Mouse (Mus musculus) spleen, adult 2 months (tissue): ENCODE measurements around the gene Negr1. TPM values are rescaled to one million over a fixed set of nuclear protein-coding genes. Genes with fewer than 3 reads are reported as not detected.

ENCODE experiments used
- DNase-seq, 2 experiments: peaks; one replicate each; pipeline versions ENCODE4 v3.0.0 to v3.0.0-alpha.2; 2012 to 2021; ENCODE audit warnings: low spot score in 2 of 2, low read depth in 1 of 2
- H3K27ac ChIP-seq: fragments of 200-500 bp; 2 replicates; pipeline ENCODE4 v1.5.1; 2012; ENCODE audit warnings: low read length, inconsistent platforms; ENCODE audit not compliant: insufficient read depth
- H3K27me3 ChIP-seq: fragments of 200-500 bp; 2 replicates; pipeline ENCODE4 v1.6.1; 2012; ENCODE audit warnings: mild to moderate bottlenecking, moderate library complexity, low read length, inconsistent platforms; ENCODE audit not compliant: control insufficient read depth, insufficient read depth
- H3K36me3 ChIP-seq: fragments of 200-500 bp; 2 replicates; pipeline ENCODE4 v1.6.1; 2012; ENCODE audit warnings: mild to moderate bottlenecking, low read length, inconsistent platforms; ENCODE audit not compliant: control insufficient read depth, insufficient read depth
- H3K4me1 ChIP-seq: fragments of 200-500 bp; 2 replicates; pipeline ENCODE4 v1.6.1; 2011; ENCODE audit warnings: inconsistent platforms; ENCODE audit not compliant: control insufficient read depth, insufficient read depth, insufficient read length
- H3K4me3 ChIP-seq: fragments of 200-500 bp; 2 replicates; pipeline ENCODE4 v1.5.1; 2011; ENCODE audit warnings: mild to moderate bottlenecking, inconsistent platforms; ENCODE audit not compliant: insufficient read depth, insufficient read length; ENCODE audit errors: extremely low read depth
- CTCF ChIP-seq: fragments of 200-500 bp; IDR thresholded peaks from 2 replicates; pipeline ENCODE4 v1.5.1; 2011; ENCODE audit warnings: mild to moderate bottlenecking, inconsistent platforms; ENCODE audit not compliant: insufficient read depth, insufficient read length, insufficient replicate concordance; ENCODE audit errors: extremely low read depth
- POLR2A ChIP-seq: fragments of 200-500 bp; IDR thresholded peaks from 2 replicates; pipeline ENCODE4 v1.6.1; 2011; ENCODE audit warnings: low read depth, low read length, inconsistent platforms
- WGBS: fragments of 180-500 bp; shearing (Covaris S2); methylation state at CpG from one replicate; pipeline ENCODE4 v1.1.7; 2018; 5-methylcytosine and 5-hydroxymethylcytosine counted together
- polyA plus RNA-seq: library from polyadenylated mRNA; depleted of rRNA; stranded (reverse); fragments of >200 nt; gene quantifications from 2 replicates; pipeline ENCODE4 v1.2.3, GENCODE M21; 2012

Gene Negr1
- polyA plus RNA-seq, 1 experiment: 0.05 TPM

- WGBS: 90% methylated on average over 3 of the region's 3 CpGs
- TF ChIP-seq CTCF (no peak), POLR2A (no peak)
- Histone ChIP-seq H3K27ac (no peak overlapping the region), H3K36me3 (no peaks in the 10 kb centered on the region), H3K27me3 (no peaks in the 10 kb centered on the region), H3K4me1 (no peaks in the 10 kb centered on the region), H3K4me3 (no peak overlapping the region)
- DNase-seq: no peak
Observed at GRCm38 (mm10) chr3:156901140-156901539, 339.5 kb downstream of the Negr1 start.

GRCm38 (mm10) chr3:156903925-156904576 lies 342.5 kb downstream of the Negr1 start:
- H3K36me3 ChIP-seq: no peaks in the 10 kb centered on the region
- H3K27me3 ChIP-seq: no peaks in the 10 kb centered on the region
- TF ChIP-seq POLR2A (no peak), CTCF (no peak)
- 88% methylated on average over 9 of the region's 9 CpGs for WGBS
- DNase-seq: no peak
- H3K4me1 ChIP-seq: no peaks in the 10 kb centered on the region
- H3K4me3 ChIP-seq: no peak overlapping the region
- H3K27ac ChIP-seq: no peak overlapping the region

GRCm38 (mm10) chr3:156912816-156913215 lies 351.2 kb downstream of the Negr1 start:
- no peaks in the 10 kb centered on the region for H3K4me1 ChIP-seq
- H3K27ac ChIP-seq: no peak overlapping the region
- WGBS: 87% methylated on average over 3 of the region's 3 CpGs
- H3K4me3 ChIP-seq: no peak overlapping the region
- no peak for DNase-seq
- H3K27me3 ChIP-seq: no peaks in the 10 kb centered on the region
- TF ChIP-seq POLR2A (no peak), CTCF (no peak)
- H3K36me3 ChIP-seq: no peaks in the 10 kb centered on the region

- Histone ChIP-seq H3K4me3 (no peak overlapping the region), H3K27me3 (no peaks in the 10 kb centered on the region), H3K4me1 (no peaks in the 10 kb centered on the region), H3K27ac (no peak overlapping the region), H3K36me3 (no peaks in the 10 kb centered on the region)
- TF ChIP-seq POLR2A (no peak), CTCF (no peak)
- DNase-seq: no peak
Observed at GRCm38 (mm10) chr3:156921369-156921768, 359.8 kb downstream of the Negr1 start.

GRCm38 (mm10) chr3:156923159-156923558 lies 361.6 kb downstream of the Negr1 start:
- H3K27me3 ChIP-seq: no peaks in the 10 kb centered on the region
- H3K4me3 ChIP-seq: no peak overlapping the region
- 88% methylated on average over 1 of the region's 1 CpGs for WGBS
- TF ChIP-seq CTCF: no peak
- no peak for TF ChIP-seq POLR2A
- H3K36me3 ChIP-seq: no peaks in the 10 kb centered on the region
- H3K27ac ChIP-seq: no peak overlapping the region
- DNase-seq: no peak
- no peaks in the 10 kb centered on the region for H3K4me1 ChIP-seq

- Histone ChIP-seq H3K4me1 (no peaks in the 10 kb centered on the region), H3K27ac (no peak overlapping the region), H3K36me3 (no peaks in the 10 kb centered on the region), H3K4me3 (no peak overlapping the region), H3K27me3 (no peaks in the 10 kb centered on the region)
- WGBS: 87% methylated on average over 5 of the region's 5 CpGs
- DNase-seq: no peak
- TF ChIP-seq CTCF: no peak
- TF ChIP-seq POLR2A: no peak
Observed at GRCm38 (mm10) chr3:156925102-156925501, 363.5 kb downstream of the Negr1 start.

GRCm38 (mm10) chr3:156928396-156929061 lies 366.9 kb downstream of the Negr1 start:
- no peak for DNase-seq
- TF ChIP-seq POLR2A (no peak), CTCF (no peak)
- Histone ChIP-seq H3K27me3 (no peaks in the 10 kb centered on the region), H3K36me3 (no peaks in the 10 kb centered on the region), H3K27ac (no peak overlapping the region), H3K4me1 (no peaks in the 10 kb centered on the region), H3K4me3 (no peak overlapping the region)
- 76% methylated on average over 5 of the region's 5 CpGs for WGBS
